Mouse (Mus musculus): ENCODE results near the gene Cse1l.
A peak's percentile ranks its signal among the peaks of the same experiment; 100 is the strongest.

Cse1l gene

GRCm38 (mm10) chr2:166905711-166906522, at the start of gene Cse1l:
Gene Cse1l (plus strand): TSS chr2:166906040.
- DNase-seq = peak; percentile 96

- no peak for DNase-seq
Measured at GRCm38 (mm10) chr2:166856366-166856765, 49.5 kb upstream of the Cse1l start.

GRCm38 (mm10) chr2:166857118-166857517, 48.7 kb upstream of the Cse1l start:
- no peak for DNase-seq

- DNase-seq = no peak
Measured at GRCm38 (mm10) chr2:166859214-166859613, 46.6 kb upstream of the Cse1l start.

- no peak for DNase-seq
Measured at GRCm38 (mm10) chr2:166862505-166862904, 43.3 kb upstream of the Cse1l start.

- no peak for DNase-seq
Measured at GRCm38 (mm10) chr2:166865476-166865875, 40.4 kb upstream of the Cse1l start.

- DNase-seq = peak; percentile 62
Measured at GRCm38 (mm10) chr2:166870271-166870865, 35.5 kb upstream of the Cse1l start.

GRCm38 (mm10) chr2:166870899-166871298, 34.9 kb upstream of the Cse1l start:
- no peak for DNase-seq

- no peak for DNase-seq
Measured at GRCm38 (mm10) chr2:166874675-166875280, 31.1 kb upstream of the Cse1l start.

- no peak for DNase-seq
Measured at GRCm38 (mm10) chr2:166875561-166875960, 30.3 kb upstream of the Cse1l start.

GRCm38 (mm10) chr2:166876331-166876730, 29.5 kb upstream of the Cse1l start:
- DNase-seq = no peak

- DNase-seq = no peak
Measured at GRCm38 (mm10) chr2:166885066-166885465, 20.8 kb upstream of the Cse1l start.

GRCm38 (mm10) chr2:166885619-166886018, 20.2 kb upstream of the Cse1l start:
- no peak for DNase-seq

- no peak for DNase-seq
Measured at GRCm38 (mm10) chr2:166886231-166886630, 19.6 kb upstream of the Cse1l start.

- DNase-seq = no peak
Measured at GRCm38 (mm10) chr2:166887816-166888215, 18.0 kb upstream of the Cse1l start.

GRCm38 (mm10) chr2:166891366-166891880, 14.4 kb upstream of the Cse1l start:
- no peak for DNase-seq

GRCm38 (mm10) chr2:166892158-166892680, 13.6 kb upstream of the Cse1l start:
- peak; percentile 23 for DNase-seq

- DNase-seq = no peak
Measured at GRCm38 (mm10) chr2:166893036-166893435, 12.8 kb upstream of the Cse1l start.

- no peak for DNase-seq
Measured at GRCm38 (mm10) chr2:166896368-166896767, 9.5 kb upstream of the Cse1l start.

- no peak for DNase-seq
Measured at GRCm38 (mm10) chr2:166896974-166897373, 8.9 kb upstream of the Cse1l start.

- no peak for DNase-seq
Measured at GRCm38 (mm10) chr2:166899161-166899560, 6.7 kb upstream of the Cse1l start.

GRCm38 (mm10) chr2:166899746-166900145, 6.1 kb upstream of the Cse1l start:
- DNase-seq = no peak

- no peak for DNase-seq
Measured at GRCm38 (mm10) chr2:166900792-166901505, 4.9 kb upstream of the Cse1l start.
